Mouse (Mus musculus): ENCODE measurements around the gene Col9a2. TPM values are rescaled to one million over a fixed set of nuclear protein-coding genes. Genes with fewer than 3 reads are reported as not detected.

The Col9a2 gene
- polyA plus RNA-seq, 1 experiment from 2014 or later, result 1.4 TPM

DNA sequence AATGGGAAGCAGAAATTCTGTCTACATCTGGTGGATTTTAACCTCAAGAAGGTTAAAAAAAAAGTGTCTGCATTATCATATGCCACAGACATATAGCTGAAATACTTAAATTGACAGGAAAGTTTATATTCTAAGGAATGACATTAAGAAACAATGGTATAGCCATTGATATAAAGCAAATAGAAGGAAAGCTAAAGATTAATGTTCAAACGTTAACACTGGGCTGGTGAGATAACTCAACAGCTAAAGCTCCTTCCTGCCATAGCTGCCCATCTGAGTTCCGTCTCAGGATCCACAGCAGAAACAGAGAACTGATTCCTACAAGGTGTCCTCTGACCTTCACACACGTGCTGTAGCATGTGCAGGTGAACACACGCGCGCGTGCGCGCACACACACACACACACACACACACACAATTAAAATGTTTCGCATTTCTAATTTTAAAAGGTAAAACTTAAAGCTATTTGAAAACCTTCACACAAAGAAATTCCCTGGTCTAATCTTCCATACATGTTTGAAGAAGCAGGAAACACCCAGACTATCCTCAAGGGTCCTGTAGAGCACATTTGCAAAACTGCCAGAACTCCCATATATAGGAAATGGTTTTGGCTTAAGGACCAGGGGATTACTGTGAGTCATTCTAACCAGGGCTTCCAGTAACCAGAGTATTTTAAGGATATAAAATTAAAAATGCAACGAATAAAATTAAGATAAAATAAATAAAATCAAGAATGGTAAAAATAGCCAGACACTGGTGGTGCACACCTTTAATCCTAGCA is 28.2 kb upstream of the Col9a2 start:
- H3K27ac ChIP-seq, result no peak overlapping the region
- 88% methylated on average over 11 of the region's 11 CpGs for WGBS
- no peak for DNase-seq (ENCODE audit: extremely low spot score, low spot score)

DNA sequence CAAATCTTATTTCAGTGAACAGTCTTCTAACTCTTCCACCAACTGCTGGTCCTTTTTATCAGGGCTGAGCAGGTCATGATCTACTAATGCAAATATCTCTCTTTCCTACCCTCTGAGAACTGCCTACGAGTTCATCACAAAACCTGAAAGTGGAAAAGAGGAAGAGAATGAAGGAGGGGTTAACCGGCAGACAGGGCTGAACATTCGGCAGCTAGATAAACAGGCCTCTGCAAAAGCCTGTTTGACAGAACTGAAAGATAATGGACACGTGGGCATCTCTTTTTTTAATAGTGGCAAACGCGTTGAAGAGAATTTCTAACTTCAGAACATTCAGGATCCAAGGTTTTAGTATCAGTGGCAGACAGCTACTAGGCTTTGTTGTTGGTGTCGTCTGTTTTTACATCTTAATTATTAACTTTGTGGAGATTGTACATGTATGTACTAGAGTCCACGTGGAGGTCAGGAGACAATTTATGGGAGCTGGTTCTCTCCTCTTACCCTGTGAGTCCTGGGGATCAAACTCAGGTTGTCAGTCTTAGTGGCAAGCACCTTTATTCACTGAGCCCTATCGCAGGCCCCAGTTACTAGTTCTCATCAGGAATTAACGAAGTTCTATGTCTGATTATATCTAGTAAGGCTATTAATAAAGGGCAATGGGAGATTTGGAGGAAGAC is 24.5 kb upstream of the Col9a2 start:
- WGBS, result 87% methylated on average over 10 of the region's 10 CpGs
- H3K36me3 ChIP-seq (replicated peaks), result no peaks in the 10 kb centered on the region
- H3K27me3 ChIP-seq (ENCODE audit: poor library complexity, severe bottlenecking), result no peaks in the 10 kb centered on the region
- no peak for DNase-seq (ENCODE audit: extremely low spot score, low spot score)
- H3K4me3 ChIP-seq, result no peak overlapping the region
- no peak overlapping the region for H3K27ac ChIP-seq
- H3K4me1 ChIP-seq, result peaks cover 26% of the 10 kb centered on the region
- H3K9me3 ChIP-seq, result no peaks in the 10 kb centered on the region

More for the DNA sequence above, 28.2 kb upstream of the Col9a2 start:
- no peaks in the 10 kb centered on the region for H3K36me3 ChIP-seq (replicated peaks)
- no peak overlapping the region for H3K4me3 ChIP-seq
- H3K9me3 ChIP-seq, result no peaks in the 10 kb centered on the region
- H3K27me3 ChIP-seq (ENCODE audit: poor library complexity, severe bottlenecking), result peaks cover 3% of the 10 kb centered on the region; the same call in 1 of the 2 replicates
- peaks cover 12% of the 10 kb centered on the region for H3K4me1 ChIP-seq

DNA sequence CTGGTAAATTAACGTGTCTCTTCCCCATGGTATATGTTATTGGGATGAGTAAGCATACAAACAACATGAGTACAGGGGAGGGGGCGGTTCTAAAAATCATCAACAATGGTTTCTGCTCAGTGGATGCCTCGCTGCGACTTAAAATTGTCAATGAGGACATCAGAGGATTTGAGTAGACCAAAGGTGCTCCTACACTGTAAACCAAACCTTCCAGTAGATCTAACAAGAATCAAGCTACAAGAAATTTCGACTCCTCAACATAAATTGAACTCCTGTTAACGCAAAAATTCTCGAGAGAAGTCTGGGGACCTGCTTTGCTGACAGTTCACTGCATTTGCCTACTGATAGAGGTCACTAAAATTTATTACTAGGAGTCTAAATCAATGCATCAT is 23.9 kb upstream of the Col9a2 start:
- Histone ChIP-seq H3K36me3 (replicated peaks) (no peaks in the 10 kb centered on the region), H3K27ac (no peak overlapping the region), H3K4me1 (peaks cover 26% of the 10 kb centered on the region), H3K27me3 (ENCODE audit: poor library complexity, severe bottlenecking) (no peaks in the 10 kb centered on the region), H3K9me3 (no peaks in the 10 kb centered on the region), H3K4me3 (peak overlapping the region; percentile 97; the same call in 1 of the 2 replicates)
- no peak for DNase-seq (ENCODE audit: extremely low spot score, low spot score)
- 89% methylated on average over 7 of the region's 7 CpGs for WGBS

DNA sequence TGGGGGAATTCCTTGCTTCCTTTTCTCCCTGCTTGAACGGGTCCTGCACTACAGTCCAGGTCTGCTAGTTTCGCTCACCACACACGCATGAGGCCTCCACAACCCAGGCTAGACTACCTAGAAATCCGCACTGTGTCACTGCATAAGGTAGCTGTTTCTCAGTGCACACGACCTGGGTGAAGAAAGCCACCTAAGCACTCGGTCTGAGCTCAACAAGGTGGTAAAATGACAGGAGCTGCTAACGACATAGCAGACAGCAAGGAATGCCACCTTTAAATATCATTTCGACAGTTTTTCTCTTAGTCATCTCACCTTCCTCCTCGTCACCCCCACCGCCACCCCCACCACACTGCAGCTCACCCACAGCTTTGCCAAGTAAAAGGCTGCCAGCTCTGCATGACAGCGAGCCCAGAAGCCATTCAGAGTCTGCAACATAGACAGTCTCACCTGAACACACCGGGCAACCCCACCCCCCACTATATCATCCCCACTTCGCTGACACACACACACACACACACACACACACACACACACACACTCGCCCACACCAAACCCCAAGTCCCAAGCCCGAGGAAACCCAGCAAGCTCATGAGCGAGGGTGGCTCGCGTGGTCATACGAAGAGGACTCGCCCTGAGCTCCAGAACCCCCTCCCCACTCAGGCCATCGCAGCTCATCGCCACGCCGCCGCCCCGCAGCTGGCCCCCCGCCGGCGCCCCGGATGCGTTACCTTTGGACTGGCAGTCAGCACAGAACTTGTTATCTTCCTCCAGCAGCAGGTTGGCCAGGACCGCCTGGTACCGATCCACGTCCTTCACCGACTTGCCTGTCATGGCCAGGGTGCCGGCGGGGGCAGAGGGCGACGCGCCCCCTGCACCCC is 22.9 kb upstream of the Col9a2 start:
- peaks cover 26% of the 10 kb centered on the region for H3K4me1 ChIP-seq
- no peaks in the 10 kb centered on the region for H3K27me3 ChIP-seq (ENCODE audit: poor library complexity, severe bottlenecking)
- WGBS, result 9% methylated on average over 39 of the region's 40 CpGs
- no peaks in the 10 kb centered on the region for H3K36me3 ChIP-seq (replicated peaks)
- no peak for DNase-seq (ENCODE audit: extremely low spot score, low spot score)
- peak overlapping the region; percentile 90 for H3K27ac ChIP-seq
- H3K4me3 ChIP-seq, result peak overlapping the region; percentile 97
- H3K9me3 ChIP-seq, result no peaks in the 10 kb centered on the region

- Histone ChIP-seq H3K9me3 (no peaks in the 10 kb centered on the region), H3K27me3 (ENCODE audit: poor library complexity, severe bottlenecking) (no peaks in the 10 kb centered on the region), H3K4me1 (peaks cover 31% of the 10 kb centered on the region), H3K36me3 (replicated peaks) (no peaks in the 10 kb centered on the region), H3K4me3 (peak within 1 kb of the TSS; percentile 97), H3K27ac (peak within 1 kb of the TSS; percentile 90)
- under 1% methylated on average over 48 of the region's 48 CpGs for WGBS
- peak; percentile 99 for DNase-seq (ENCODE audit: extremely low spot score, low spot score)
These were observed 22.1 kb upstream of the Col9a2 start, which contains the start of gene Smap2 for GRCm38 (mm10) chr4:121016928-121017657. Smap2 (minus strand) TSS chr4:121017247.

- Histone ChIP-seq H3K4me3 (no peak overlapping the region), H3K27me3 (ENCODE audit: poor library complexity, severe bottlenecking) (no peaks in the 10 kb centered on the region), H3K9me3 (no peaks in the 10 kb centered on the region), H3K27ac (no peak overlapping the region), H3K36me3 (replicated peaks) (no peaks in the 10 kb centered on the region), H3K4me1 (peaks cover 31% of the 10 kb centered on the region)
- WGBS, result 85% methylated on average over 3 of the region's 3 CpGs
- no peak for DNase-seq (ENCODE audit: extremely low spot score, low spot score)
These were observed 20.9 kb upstream of the Col9a2 start for GRCm38 (mm10) chr4:121018250-121018649.

GRCm38 (mm10) chr4:121020040-121020790 is 19.0 kb upstream of the Col9a2 start:
- Histone ChIP-seq H3K9me3 (no peaks in the 10 kb centered on the region), H3K4me3 (no peak overlapping the region), H3K4me1 (peaks cover 26% of the 10 kb centered on the region), H3K27me3 (ENCODE audit: poor library complexity, severe bottlenecking) (no peaks in the 10 kb centered on the region), H3K27ac (no peak overlapping the region), H3K36me3 (replicated peaks) (no peaks in the 10 kb centered on the region)
- 85% methylated on average over 10 of the region's 10 CpGs for WGBS
- DNase-seq (ENCODE audit: extremely low spot score, low spot score), result no peak

GRCm38 (mm10) chr4:121021911-121022310 is 17.3 kb upstream of the Col9a2 start:
- Histone ChIP-seq H3K9me3 (no peaks in the 10 kb centered on the region), H3K27me3 (ENCODE audit: poor library complexity, severe bottlenecking) (no peaks in the 10 kb centered on the region), H3K27ac (0 out of 2 replicates have a peak overlapping the region, but pooled peaks have one; percentile 30), H3K4me3 (no peak overlapping the region), H3K4me1 (peaks cover 11% of the 10 kb centered on the region), H3K36me3 (replicated peaks) (no peaks in the 10 kb centered on the region)
- no peak for DNase-seq (ENCODE audit: extremely low spot score, low spot score)

GRCm38 (mm10) chr4:121023464-121023863 is 15.7 kb upstream of the Col9a2 start:
- Histone ChIP-seq H3K9me3 (no peaks in the 10 kb centered on the region), H3K27ac (no peak overlapping the region), H3K27me3 (ENCODE audit: poor library complexity, severe bottlenecking) (no peaks in the 10 kb centered on the region), H3K4me1 (peaks cover 5% of the 10 kb centered on the region), H3K4me3 (no peak overlapping the region), H3K36me3 (replicated peaks) (no peaks in the 10 kb centered on the region)
- DNase-seq (ENCODE audit: extremely low spot score, low spot score), result no peak
- WGBS, result 88% methylated on average over 7 of the region's 7 CpGs

GRCm38 (mm10) chr4:121023941-121024340 is 15.2 kb upstream of the Col9a2 start:
- 93% methylated on average over 2 of the region's 2 CpGs for WGBS
- Histone ChIP-seq H3K4me3 (no peak overlapping the region), H3K27ac (no peak overlapping the region), H3K27me3 (ENCODE audit: poor library complexity, severe bottlenecking) (no peaks in the 10 kb centered on the region), H3K4me1 (peaks cover 5% of the 10 kb centered on the region), H3K9me3 (no peaks in the 10 kb centered on the region), H3K36me3 (replicated peaks) (no peaks in the 10 kb centered on the region)
- DNase-seq (ENCODE audit: extremely low spot score, low spot score), result no peak

DNA sequence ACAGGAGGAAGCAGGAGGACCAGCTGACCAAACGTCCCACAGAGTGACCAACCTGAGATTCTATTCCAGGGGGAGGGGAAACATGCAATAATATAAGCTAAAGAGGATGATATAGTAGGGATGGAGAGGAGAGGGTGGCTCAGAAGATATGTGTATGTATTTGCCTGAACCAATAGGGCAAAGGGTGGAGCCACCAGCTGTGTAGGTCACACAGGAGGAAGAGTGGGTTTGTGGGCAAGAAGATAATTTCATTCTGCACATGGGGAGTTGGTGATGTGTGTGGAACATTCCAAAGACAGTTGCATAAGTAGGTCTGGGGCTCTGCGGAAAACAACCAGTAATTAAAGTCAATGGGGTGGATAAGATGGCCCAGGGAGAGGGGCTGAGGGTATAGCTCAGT is 13.5 kb upstream of the Col9a2 start:
- Histone ChIP-seq H3K27ac (no peak overlapping the region), H3K27me3 (ENCODE audit: poor library complexity, severe bottlenecking) (no peaks in the 10 kb centered on the region), H3K4me1 (peaks cover 5% of the 10 kb centered on the region), H3K4me3 (no peak overlapping the region), H3K9me3 (no peaks in the 10 kb centered on the region), H3K36me3 (replicated peaks) (no peaks in the 10 kb centered on the region)
- DNase-seq (ENCODE audit: extremely low spot score, low spot score), result no peak
- WGBS, result 72% methylated on average over 2 of the region's 2 CpGs

All from forebrain, embryonic 10.5 days (tissue).